In the genomic region with DNA sequence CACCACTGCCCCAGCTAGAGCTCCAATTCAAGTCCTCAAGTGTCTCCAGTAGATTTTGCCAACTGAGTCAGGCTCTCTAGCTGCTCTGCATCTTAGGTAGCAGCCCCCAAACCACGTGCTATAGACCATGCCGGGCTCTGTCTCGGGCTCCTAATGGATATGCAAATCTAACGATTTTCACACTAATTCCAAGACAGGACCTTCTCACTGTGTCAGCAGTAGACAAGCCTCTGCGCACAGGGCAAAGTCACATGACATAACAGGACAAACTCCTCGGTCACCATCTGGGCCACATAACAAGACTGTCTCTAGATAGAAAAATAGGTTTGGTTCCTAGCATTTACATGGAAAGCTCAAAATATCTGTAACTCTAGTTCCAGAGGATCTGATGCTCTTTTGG, we compare ENCODE assay signal across 19 mouse cellular contexts. TPM values are rescaled to one million over a fixed set of nuclear protein-coding genes. Genes with fewer than 3 reads are reported as not detected.
DNase-seq lines count a peak whose midpoint lies in the region; ATAC-seq lines count a peak whose summit lies in the region.
"Had no signal": no experiment of that assay in that cellular context is flagged by ENCODE, and none has a peak within 500 bp of the region (broad histone marks: within the 10 kb centered on the region; RNA-seq: fewer than 3 reads in every experiment).

No protein-coding gene starts in this region.

- no peak overlapping the region for H3K9ac ChIP-seq in midbrain, embryonic 16.5 days (ENCODE audit: low read depth, low read length)
- H3K9ac ChIP-seq in forebrain, embryonic 14.5 days (ENCODE audit: low read length), result no peak overlapping the region
- H3K9ac ChIP-seq: hindbrain, embryonic 14.5 days; liver, embryonic 14.5 days; lung, embryonic 14.5 days had no signal

- no peak for DNase-seq in heart, embryonic 10.5 days (ENCODE audit: low spot score)
- no peak for DNase-seq in heart, postnatal 4 days
- no peak for DNase-seq in midbrain, embryonic 10.5 days (ENCODE audit: low spot score)
- DNase-seq in R1 (ENCODE audit: low read depth, low spot score), result peak; percentile 39
- peak; percentile 54 for DNase-seq in forebrain, embryonic 14.5 days (ENCODE audit: low spot score)
- DNase-seq in retina, embryonic 14.5 days (ENCODE audit: low spot score), result no peak
- no peak for DNase-seq in cerebellum, adult 9-11 months
- DNase-seq: adrenal gland, postnatal 14 days; cerebellum, adult 9-10 months; gastrocnemius, postnatal 25 days; heart, postnatal 10 days; kidney, adult 9 months; lung, embryonic 14.5 days; lung, postnatal 36 days; right cerebral cortex, postnatal 14 days; spleen, adult 18-20 months had no signal

- 71% methylated on average over 6 of the region's 6 CpGs for WGBS in heart, embryonic 10.5 days
- 69% methylated on average over 6 of the region's 6 CpGs for WGBS in midbrain, embryonic 10.5 days
- WGBS in midbrain, embryonic 16.5 days, result 33% methylated on average over 6 of the region's 6 CpGs
- WGBS in forebrain, embryonic 14.5 days, result 19% methylated on average over 6 of the region's 6 CpGs

- no peak for ATAC-seq in midbrain, embryonic 16.5 days
- ATAC-seq in forebrain, embryonic 14.5 days, result peak; percentile 51

- H3K36me3 ChIP-seq in heart, embryonic 10.5 days, result no peaks in the 10 kb centered on the region; the same call in 1 of the 2 replicates
- no peaks in the 10 kb centered on the region for H3K36me3 ChIP-seq in midbrain, embryonic 10.5 days
- no peaks in the 10 kb centered on the region for H3K36me3 ChIP-seq in midbrain, embryonic 16.5 days (ENCODE audit: control insufficient read depth, insufficient read depth, low read length)
- no peaks in the 10 kb centered on the region for H3K36me3 ChIP-seq in forebrain, embryonic 14.5 days (ENCODE audit: control insufficient read depth, insufficient read depth, low read length)

- H3K27ac ChIP-seq in heart, embryonic 10.5 days, result peak overlapping the region; percentile 29; the same call in 1 of the 2 replicates
- H3K27ac ChIP-seq in midbrain, embryonic 10.5 days (replicated peaks), result peak overlapping the region; percentile 19; the same call in 1 of the 2 replicates
- no peak overlapping the region for H3K27ac ChIP-seq in midbrain, embryonic 16.5 days (ENCODE audit: low read length)
- H3K27ac ChIP-seq in forebrain, embryonic 14.5 days (ENCODE audit: low read depth, low read length), result no peak overlapping the region
- H3K27ac ChIP-seq: hindbrain, embryonic 14.5 days; liver, embryonic 14.5 days had no signal

- peaks cover 98% of the 10 kb centered on the region for H3K4me1 ChIP-seq in heart, embryonic 10.5 days
- peaks cover 85% of the 10 kb centered on the region for H3K4me1 ChIP-seq in midbrain, embryonic 10.5 days
- H3K4me1 ChIP-seq in midbrain, embryonic 16.5 days (ENCODE audit: control insufficient read depth, insufficient read depth, low read length), result peaks cover 72% of the 10 kb centered on the region
- peaks cover 77% of the 10 kb centered on the region for H3K4me1 ChIP-seq in forebrain, embryonic 14.5 days (ENCODE audit: control insufficient read depth, insufficient read depth, low read length)

- no peak overlapping the region for H3K4me3 ChIP-seq in heart, embryonic 10.5 days
- H3K4me3 ChIP-seq in midbrain, embryonic 10.5 days, result no peak overlapping the region
- no peak overlapping the region for H3K4me3 ChIP-seq in midbrain, embryonic 16.5 days (ENCODE audit: low read depth, low read length)
- no peak overlapping the region for H3K4me3 ChIP-seq in forebrain, embryonic 14.5 days (ENCODE audit: low read depth, low read length)

- no peaks in the 10 kb centered on the region for H3K27me3 ChIP-seq in heart, embryonic 10.5 days (ENCODE audit: insufficient read depth, poor library complexity, severe bottlenecking)
- H3K27me3 ChIP-seq in midbrain, embryonic 10.5 days (ENCODE audit: low read depth, poor library complexity, severe bottlenecking), result peaks cover 11% of the 10 kb centered on the region; the same call in 1 of the 2 replicates
- no peaks in the 10 kb centered on the region for H3K27me3 ChIP-seq in midbrain, embryonic 16.5 days (ENCODE audit: control insufficient read depth, insufficient read depth, low read depth, low read length)
- no peaks in the 10 kb centered on the region for H3K27me3 ChIP-seq in forebrain, embryonic 14.5 days (replicated peaks; ENCODE audit: control insufficient read depth, insufficient read depth, low read length)

- H3K4me2 ChIP-seq in midbrain, embryonic 16.5 days (ENCODE audit: low read length), result no peak overlapping the region
- H3K4me2 ChIP-seq in forebrain, embryonic 14.5 days (ENCODE audit: low read length), result no peak overlapping the region
- H3K4me2 ChIP-seq: hindbrain, embryonic 14.5 days; lung, embryonic 14.5 days had no signal

- H3K9me3 ChIP-seq in heart, embryonic 10.5 days, result no peaks in the 10 kb centered on the region
- H3K9me3 ChIP-seq in midbrain, embryonic 10.5 days (replicated peaks), result no peaks in the 10 kb centered on the region
- no peaks in the 10 kb centered on the region for H3K9me3 ChIP-seq in midbrain, embryonic 16.5 days (replicated peaks; ENCODE audit: control insufficient read depth, low read length, poor library complexity, severe bottlenecking)
- H3K9me3 ChIP-seq in forebrain, embryonic 14.5 days (replicated peaks; ENCODE audit: control insufficient read depth, low read length), result no peaks in the 10 kb centered on the region

RNA-seq across cellular contexts. Expression of a gene that starts 40.6 kb away (rescaled TPM):
- 24.9 and 32.6 TPM in 2 replicates for polyA plus RNA-seq in heart, embryonic 10.5 days (2016; fragmentation: Nextera tagmentation; extraction: Ambion mirVana)
- 10 to 100 TPM; 70.1 to 72.6 TPM for total RNA-seq in heart, postnatal 4 days (2021)
- 14.8 and 21.9 TPM in 2 replicates for polyA plus RNA-seq in midbrain, embryonic 10.5 days (2016; fragmentation: Nextera tagmentation; extraction: Ambion mirVana)
- 21.7 and 26.2 TPM in 2 replicates for polyA plus RNA-seq in midbrain, embryonic 16.5 days (2015; fragmentation: Nextera tagmentation; extraction: Ambion mirVana)
- polyA plus RNA-seq in forebrain, embryonic 14.5 days (2014; fragmentation: Nextera tagmentation; extraction: Ambion mirVana), result 15.5 and 19.9 TPM in 2 replicates

Comparison
In these comparisons a context has a peak if more than half of its experiments do, and no peak if none do; other contexts are left out.
1. H3K27ac ChIP-seq: peak in heart, embryonic 10.5 days (single experiment) and midbrain, embryonic 10.5 days (single experiment); none in midbrain, embryonic 16.5 days (single experiment) and forebrain, embryonic 14.5 days (single experiment).
2. DNase-seq: peak in R1 (single experiment) and forebrain, embryonic 14.5 days (single experiment); none in heart, embryonic 10.5 days (single experiment), heart, postnatal 4 days (single experiment), midbrain, embryonic 10.5 days (single experiment), retina, embryonic 14.5 days (single experiment) and cerebellum, adult 9-11 months (single experiment).